Mouse (Mus musculus) small intestine, adult 2 months (tissue): ENCODE results near the gene Lin7b.

Experiments used
- CTCF ChIP-seq: fragments of 200-500 bp; IDR thresholded peaks from 2 replicates; pipeline ENCODE4 v1.5.1; 2012; ENCODE audit warnings: low read depth, mild to moderate bottlenecking, control low read depth, inconsistent platforms, low read length, moderate library complexity, mixed read lengths; ENCODE audit not compliant: insufficient replicate concordance, insufficient read length; ENCODE audit errors: extremely low read depth
- POLR2A ChIP-seq: fragments of 200-500 bp; IDR thresholded peaks from 2 replicates; pipeline ENCODE4 v1.6.1; 2012; ENCODE audit warnings: low read depth, mild to moderate bottlenecking, control low read depth, inconsistent platforms, low read length, moderate library complexity

- TF ChIP-seq POLR2A (no peak), CTCF (no peak)
Observed at GRCm38 (mm10) chr7:45366652-45367019, 3.7 kb downstream of the Lin7b start, which contains the start of gene Ppfia3.
